Mouse (Mus musculus): ENCODE results near the gene Hdac2. TPM values are rescaled to one million over a fixed set of nuclear protein-coding genes. Genes with fewer than 3 reads are reported as not detected.

The Hdac2 gene
- polyA plus RNA-seq (2014; fragmentation: Illumina TruSeq; extraction: RNeasy Lipid Tissue Mini Kit (QIAGEN cat#74804); ENCODE audit: low replicate concordance): 167 TPM

GRCm38 (mm10) chr10:36974086-36974675 is at the start of gene Hdac2:
Hdac2 (plus strand) TSS chr10:36974544.

Other genes starting within 250 kb of the Hdac2 start
- 91.1 TPM for gene Marcks, start 164.4 kb downstream of the Hdac2 start, polyA plus RNA-seq (2014; fragmentation: Illumina TruSeq; extraction: RNeasy Lipid Tissue Mini Kit (QIAGEN cat#74804); ENCODE audit: low replicate concordance)

All from small intestine, adult 10 weeks (tissue).